Mouse (Mus musculus) limb, embryonic 12.5 days (tissue): Measurements from ENCODE around the gene Zscan4d. TPM values are rescaled to one million over a fixed set of nuclear protein-coding genes. Genes with fewer than 3 reads are reported as not detected.
"Not testable (repeated sequence)": the region's sequence is repeated elsewhere in the genome, so short reads cannot be mapped to it uniquely, and the experiment has no call there.

Experiments
- ATAC-seq: fragments of 200-750 bp; cut with Nextera tagmentation; 2 replicates; pipeline ENCODE4 v1.8.0; 2017; ENCODE audit warnings: low read depth, moderate TSS enrichment; ENCODE audit not compliant: insufficient number of reproducible peaks, insufficient read depth, low FRiP score, low TSS enrichment
- H3K27ac ChIP-seq: fragments of 300-500 bp; sonication (generic); 2 replicates; pipeline ENCODE4 v1.5.1; 2016; ENCODE audit warnings: mild to moderate bottlenecking, moderate library complexity
- H3K27me3 ChIP-seq: fragments of 300-500 bp; sonication (generic); 2 replicates; pipeline ENCODE4 v1.6.1; 2016; ENCODE audit warnings: mild to moderate bottlenecking, moderate library complexity
- H3K36me3 ChIP-seq: fragments of 300-500 bp; sonication (generic); 2 replicates; pipeline ENCODE4 v1.6.1; 2016; ENCODE audit warnings: mild to moderate bottlenecking, moderate library complexity
- H3K4me1 ChIP-seq: fragments of 300-500 bp; sonication (generic); replicated peaks from 2 replicates; pipeline ENCODE4 v1.6.1; 2016
- H3K4me2 ChIP-seq: fragments of 300-500 bp; sonication (generic); 2 replicates; pipeline ENCODE4 v1.6.1; 2016; ENCODE audit warnings: mild to moderate bottlenecking, moderate library complexity
- H3K4me3 ChIP-seq: fragments of 300-500 bp; sonication (generic); replicated peaks from 2 replicates; pipeline ENCODE4 v1.5.1; 2016; ENCODE audit warnings: mild to moderate bottlenecking
- H3K9ac ChIP-seq: fragments of 300-500 bp; sonication (generic); replicated peaks from 2 replicates; pipeline ENCODE4 v1.6.1; 2016; ENCODE audit warnings: mild to moderate bottlenecking, moderate library complexity
- H3K9me3 ChIP-seq: fragments of 300-500 bp; sonication (generic); 2 replicates; pipeline ENCODE4 v1.6.1; 2016; ENCODE audit warnings: mild to moderate bottlenecking, moderate library complexity
- WGBS: fragments of 180-500 bp; shearing (Covaris S2); methylation state at CpG from one replicate; pipeline ENCODE4 v1.1.7; 2016; 5-methylcytosine and 5-hydroxymethylcytosine counted together
- polyA plus RNA-seq: library from polyadenylated mRNA; unstranded; fragments of >200 nt; fragmentation: Nextera tagmentation; extraction: Ambion mirVana; gene quantifications from 2 replicates; pipeline ENCODE4 v1.2.1, GENCODE M21; 2016

The Zscan4d gene
- polyA plus RNA-seq: not detected in 2 replicates

DNA sequence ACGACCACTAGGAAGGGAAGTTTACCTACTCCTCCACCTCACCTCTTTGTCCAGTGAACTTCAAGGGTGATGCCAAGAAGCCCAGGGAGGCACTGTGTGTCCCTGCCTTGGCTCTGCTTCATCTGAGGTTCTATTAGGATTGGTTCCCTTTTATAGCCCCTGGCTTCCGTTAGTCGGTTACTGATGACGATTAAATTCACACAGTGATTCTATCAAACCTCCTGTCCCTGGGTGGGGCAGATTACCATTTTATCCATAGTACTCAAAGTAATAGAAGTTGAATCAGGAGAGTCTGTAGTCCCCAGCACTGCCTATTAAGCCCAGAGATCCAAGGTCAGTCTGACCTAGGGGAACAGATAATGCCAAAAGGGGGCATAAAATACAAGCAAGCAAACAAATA, at the start of gene Zscan4d:
TSS of gene Zscan4d (minus strand) at position 101 of the 400 bp plus-strand sequence.
- not testable (repeated sequence) for H3K36me3 ChIP-seq, H3K9ac ChIP-seq, H3K4me3 ChIP-seq, H3K4me2 ChIP-seq, ATAC-seq, H3K4me1 ChIP-seq, H3K27me3 ChIP-seq, H3K27ac ChIP-seq
- peaks cover 11% of the 10 kb centered on the region for H3K9me3 ChIP-seq
- WGBS: 93% methylated on average over 4 of the region's 4 CpGs

GRCm38 (mm10) chr7:11158036-11158435, 7.9 kb downstream of the Zscan4d start:
- WGBS: 36% methylated on average over 6 of the region's 6 CpGs
- H3K4me1 ChIP-seq, H3K4me2 ChIP-seq, ATAC-seq, H3K4me3 ChIP-seq, H3K27me3 ChIP-seq, H3K36me3 ChIP-seq, H3K27ac ChIP-seq, H3K9ac ChIP-seq: not testable (repeated sequence)
- H3K9me3 ChIP-seq: peaks cover 24% of the 10 kb centered on the region

Other genes with a start within 250 kb of the Zscan4d start
- gene Zscan4c, start 160.4 kb downstream of the Zscan4d start, polyA plus RNA-seq: not detected in 2 replicates
- not detected in 2 replicates for gene Zscan4-ps1, start 96.5 kb downstream of the Zscan4d start, polyA plus RNA-seq
- gene Zscan4e, start 144.5 kb upstream of the Zscan4d start, polyA plus RNA-seq: not detected in 2 replicates
- gene Zscan4f, start 231.8 kb upstream of the Zscan4d start, polyA plus RNA-seq: not detected in 2 replicates